Mouse (Mus musculus): ENCODE results near the gene Fermt1.

- TF ChIP-seq POLR2A (IDR thresholded peaks at IDR 0.05; ENCODE audit: low read depth, low read length) (no peak), CTCF (IDR thresholded peaks at IDR 0.05; ENCODE audit: extremely low read depth, insufficient read length, insufficient replicate concordance, low read depth, low read length) (no peak)
These were observed 22.2 kb downstream of the Fermt1 start for GRCm38 (mm10) chr2:132923290-132924085.

Data from small intestine, adult 2 months (tissue).